Mouse (Mus musculus) MEL (cell line): ENCODE measurements around the gene Olfr868. TPM values are rescaled to one million over a fixed set of nuclear protein-coding genes. Genes with fewer than 3 reads are reported as not detected.

Experiments
- polyA plus RNA-seq, 2 experiments: library from polyadenylated mRNA; stranded (reverse) in 1 of 2; unstranded in 1 of 2; fragments of >175 nt in 1 of 2; fragments of >200 nt in 1 of 2; gene quantifications; 2 replicates each; pipeline versions ENCODE4 v1.2.1 to v1.2.4; 2012; ENCODE audit warnings: low replicate concordance in 2 of 2, low read depth in 1 of 2; ENCODE audit not compliant: insufficient read length in 2 of 2, insufficient read depth in 1 of 2, missing spikeins in 1 of 2
- total RNA-seq: library from RNA; depleted of rRNA; stranded (reverse); fragments of 300-350 nt; gene quantifications from 2 replicates; pipeline ENCODE4 v1.2.3, GENCODE M21; 2012; rRNA removed

The Olfr868 gene
- total and polyA plus RNA-seq, 3 experiments: not detected

Other genes starting within 250 kb of the Olfr868 start
- gene Olfr860, start 248.9 kb upstream of the Olfr868 start, total RNA-seq: not detected in 2 replicates
- not detected for gene Olfr860, start 248.9 kb upstream of the Olfr868 start, polyA plus RNA-seq
- gene Olfr862, start 210.6 kb upstream of the Olfr868 start, total RNA-seq: not detected in 2 replicates
- not detected for gene Olfr862, start 210.6 kb upstream of the Olfr868 start, polyA plus RNA-seq
- 0.26 and 0.39 TPM in 2 replicates for gene Olfr77, start 181.8 kb upstream of the Olfr868 start, total RNA-seq
- under 1 TPM in 1 of 2 experiments, not detected in 1; 0.03 TPM for gene Olfr77, start 181.8 kb upstream of the Olfr868 start, polyA plus RNA-seq
- not detected in 2 replicates for gene Olfr866, start 70.6 kb upstream of the Olfr868 start, total RNA-seq
- not detected for gene Olfr866, start 70.6 kb upstream of the Olfr868 start, polyA plus RNA-seq
- gene Olfr867, start 41.1 kb upstream of the Olfr868 start, total RNA-seq: not detected in 2 replicates
- gene Olfr867, start 41.1 kb upstream of the Olfr868 start, polyA plus RNA-seq: not detected
- gene Olfr869, start 30.4 kb downstream of the Olfr868 start, total RNA-seq: not detected in 2 replicates
- not detected for gene Olfr869, start 30.4 kb downstream of the Olfr868 start, polyA plus RNA-seq
- gene Olfr870, start 75.4 kb downstream of the Olfr868 start, total RNA-seq: not detected in 2 replicates
- not detected for gene Olfr870, start 75.4 kb downstream of the Olfr868 start, polyA plus RNA-seq
- not detected in 2 replicates for gene Olfr871, start 113.6 kb downstream of the Olfr868 start, total RNA-seq
- under 1 TPM in 1 of 2 experiments, not detected in 1; 0.08 TPM for gene Olfr871, start 113.6 kb downstream of the Olfr868 start, polyA plus RNA-seq
- not detected in 2 replicates for gene Olfr872, start 138.5 kb downstream of the Olfr868 start, total RNA-seq
- gene Olfr872, start 138.5 kb downstream of the Olfr868 start, polyA plus RNA-seq: not detected
- not detected in 2 replicates for gene Olfr39, start 183.7 kb downstream of the Olfr868 start, total RNA-seq
- gene Olfr39, start 183.7 kb downstream of the Olfr868 start, polyA plus RNA-seq: not detected
- gene Olfr873, start 199.9 kb downstream of the Olfr868 start, total RNA-seq: not detected in 2 replicates
- gene Olfr873, start 199.9 kb downstream of the Olfr868 start, polyA plus RNA-seq: not detected
- gene Olfr18, start 237.5 kb downstream of the Olfr868 start, total RNA-seq: not detected in 2 replicates
- gene Olfr18, start 237.5 kb downstream of the Olfr868 start, polyA plus RNA-seq: not detected